Mouse (Mus musculus): Measurements from ENCODE around the gene Mast2. TPM values are rescaled to one million over a fixed set of nuclear protein-coding genes. Genes with fewer than 3 reads are reported as not detected.

Mast2 gene
- polyA plus RNA-seq, 1 experiment, result 224 TPM

GRCm38 (mm10) chr4:116412993-116413392 is 51.0 kb downstream of the Mast2 start:
- Histone ChIP-seq H3K4me3 (ENCODE audit: low read depth, low read length) (no peak overlapping the region), H3K36me3 (ENCODE audit: control insufficient read depth, insufficient read depth, low read length) (0 out of 2 replicates have a peak, but pooled peaks cover 1% of the 10 kb centered on the region), H3K27me3 (ENCODE audit: control insufficient read depth, insufficient read depth, low read length) (no peaks in the 10 kb centered on the region), H3K27ac (ENCODE audit: insufficient read depth, low read depth, low read length) (no peak overlapping the region), H3K4me1 (ENCODE audit: control insufficient read depth, insufficient read depth, insufficient read length, low read length) (peaks cover 4% of the 10 kb centered on the region; the same call in 1 of the 2 replicates)
- TF ChIP-seq CTCF (IDR thresholded peaks at IDR 0.05; ENCODE audit: extremely low read depth, insufficient read length, insufficient replicate concordance, low read depth, low read length) (no peak), POLR2A (IDR thresholded peaks at IDR 0.05; ENCODE audit: low read depth, low read length) (no peak)
- 26% methylated on average over 1 of the region's 1 CpGs for WGBS

GRCm38 (mm10) chr4:116411401-116411800 is 52.6 kb downstream of the Mast2 start:
- TF ChIP-seq POLR2A (IDR thresholded peaks at IDR 0.05; ENCODE audit: low read depth, low read length), result no peak
- Histone ChIP-seq H3K27ac (ENCODE audit: insufficient read depth, low read depth, low read length) (no peak overlapping the region), H3K27me3 (ENCODE audit: control insufficient read depth, insufficient read depth, low read length) (no peaks in the 10 kb centered on the region), H3K4me3 (ENCODE audit: low read depth, low read length) (no peak overlapping the region), H3K36me3 (ENCODE audit: control insufficient read depth, insufficient read depth, low read length) (no peaks in the 10 kb centered on the region), H3K4me1 (ENCODE audit: control insufficient read depth, insufficient read depth, insufficient read length, low read length) (peaks cover 4% of the 10 kb centered on the region; the same call in 1 of the 2 replicates)

- TF ChIP-seq POLR2A (IDR thresholded peaks at IDR 0.05; ENCODE audit: low read depth, low read length) (no peak), CTCF (IDR thresholded peaks at IDR 0.05; ENCODE audit: extremely low read depth, insufficient read length, insufficient replicate concordance, low read depth, low read length) (no peak)
- no peak overlapping the region for H3K27ac ChIP-seq (ENCODE audit: insufficient read depth, low read depth, low read length)
- H3K4me3 ChIP-seq (ENCODE audit: low read depth, low read length), result no peak overlapping the region
- H3K4me1 ChIP-seq (ENCODE audit: control insufficient read depth, insufficient read depth, insufficient read length, low read length), result peaks cover 7% of the 10 kb centered on the region; the same call in 1 of the 2 replicates
- H3K36me3 ChIP-seq (ENCODE audit: control insufficient read depth, insufficient read depth, low read length), result no peaks in the 10 kb centered on the region
- no peaks in the 10 kb centered on the region; the same call in 1 of the 2 replicates for H3K27me3 ChIP-seq (ENCODE audit: control insufficient read depth, insufficient read depth, low read length)
- 73% methylated on average over 2 of the region's 2 CpGs for WGBS
Observed at GRCm38 (mm10) chr4:116406668-116407067, 57.3 kb downstream of the Mast2 start.

- H3K4me1 ChIP-seq (ENCODE audit: control insufficient read depth, insufficient read depth, insufficient read length, low read length), result peaks cover 5% of the 10 kb centered on the region; the same call in 1 of the 2 replicates
- H3K36me3 ChIP-seq (ENCODE audit: control insufficient read depth, insufficient read depth, low read length), result no peaks in the 10 kb centered on the region
- H3K4me3 ChIP-seq (ENCODE audit: low read depth, low read length), result peak overlapping the region; percentile 20; the same call in 1 of the 2 replicates
- TF ChIP-seq CTCF (IDR thresholded peaks at IDR 0.05; ENCODE audit: extremely low read depth, insufficient read length, insufficient replicate concordance, low read depth, low read length) (no peak), POLR2A (IDR thresholded peaks at IDR 0.05; ENCODE audit: low read depth, low read length) (no peak)
- H3K27me3 ChIP-seq (ENCODE audit: control insufficient read depth, insufficient read depth, low read length), result no peaks in the 10 kb centered on the region; the same call in 1 of the 2 replicates
- WGBS, result 26% methylated on average over 8 of the region's 8 CpGs
- no peak overlapping the region for H3K27ac ChIP-seq (ENCODE audit: insufficient read depth, low read depth, low read length)
Observed at GRCm38 (mm10) chr4:116405955-116406351, 58.0 kb downstream of the Mast2 start.

GRCm38 (mm10) chr4:116405276-116405954 is 58.6 kb downstream of the Mast2 start:
- H3K4me1 ChIP-seq (ENCODE audit: control insufficient read depth, insufficient read depth, insufficient read length, low read length), result peaks cover 4% of the 10 kb centered on the region; the same call in 1 of the 2 replicates
- no peak for TF ChIP-seq CTCF (IDR thresholded peaks at IDR 0.05; ENCODE audit: extremely low read depth, insufficient read length, insufficient replicate concordance, low read depth, low read length)
- no peak for TF ChIP-seq POLR2A (IDR thresholded peaks at IDR 0.05; ENCODE audit: low read depth, low read length)
- no peak overlapping the region for H3K27ac ChIP-seq (ENCODE audit: insufficient read depth, low read depth, low read length)
- peak overlapping the region; percentile 20; the same call in 1 of the 2 replicates for H3K4me3 ChIP-seq (ENCODE audit: low read depth, low read length)
- WGBS, result 24% methylated on average over 7 of the region's 7 CpGs
- H3K36me3 ChIP-seq (ENCODE audit: control insufficient read depth, insufficient read depth, low read length), result no peaks in the 10 kb centered on the region
- H3K27me3 ChIP-seq (ENCODE audit: control insufficient read depth, insufficient read depth, low read length), result no peaks in the 10 kb centered on the region; the same call in 1 of the 2 replicates

DNA sequence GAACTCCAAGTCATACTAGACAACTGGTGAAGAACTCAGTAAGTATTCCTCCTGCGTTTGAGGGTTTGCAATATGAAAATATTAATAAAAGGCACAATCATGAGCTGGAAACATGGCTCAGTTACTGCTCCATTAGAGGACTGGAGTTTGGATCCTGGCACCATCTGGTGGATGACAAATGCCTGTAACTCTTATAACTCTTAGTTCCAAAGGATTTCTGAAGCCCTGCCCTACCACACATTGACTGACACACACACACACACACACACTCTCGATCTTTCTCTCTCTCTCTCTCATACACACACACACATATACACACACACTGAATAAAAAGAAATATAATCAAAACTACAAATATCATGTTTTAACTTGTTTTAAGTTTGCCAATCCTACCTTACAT is 60.1 kb downstream of the Mast2 start:
- no peak for TF ChIP-seq CTCF (IDR thresholded peaks at IDR 0.05; ENCODE audit: extremely low read depth, insufficient read length, insufficient replicate concordance, low read depth, low read length)
- TF ChIP-seq POLR2A (IDR thresholded peaks at IDR 0.05; ENCODE audit: low read depth, low read length), result no peak
- no peak overlapping the region for H3K27ac ChIP-seq (ENCODE audit: insufficient read depth, low read depth, low read length)
- H3K36me3 ChIP-seq (ENCODE audit: control insufficient read depth, insufficient read depth, low read length), result no peaks in the 10 kb centered on the region
- WGBS, result 52% methylated on average over 2 of the region's 2 CpGs
- peaks cover 4% of the 10 kb centered on the region; the same call in 1 of the 2 replicates for H3K4me1 ChIP-seq (ENCODE audit: control insufficient read depth, insufficient read depth, insufficient read length, low read length)
- H3K4me3 ChIP-seq (ENCODE audit: low read depth, low read length), result no peak overlapping the region
- H3K27me3 ChIP-seq (ENCODE audit: control insufficient read depth, insufficient read depth, low read length), result no peaks in the 10 kb centered on the region; the same call in 1 of the 2 replicates

DNA sequence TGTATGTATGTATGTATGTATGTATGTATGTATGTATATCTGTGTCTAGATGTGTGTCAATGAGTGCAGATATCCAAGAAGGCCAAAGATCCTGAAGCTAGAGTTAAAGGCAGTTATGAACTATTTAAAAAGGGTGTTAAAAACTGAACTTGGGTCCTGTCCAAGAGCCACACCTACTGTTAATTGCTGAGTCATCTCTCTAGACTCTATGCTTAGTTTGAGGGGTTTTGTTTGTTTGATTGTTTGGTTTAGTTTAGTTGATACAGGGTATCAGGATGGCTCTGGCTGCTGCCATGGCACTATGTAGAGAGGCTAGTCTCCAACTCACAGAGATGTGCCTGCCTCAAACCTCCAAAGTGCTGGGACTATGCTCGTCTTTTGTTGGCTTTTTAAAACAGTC is 61.3 kb downstream of the Mast2 start:
- H3K27me3 ChIP-seq (ENCODE audit: control insufficient read depth, insufficient read depth, low read length), result no peaks in the 10 kb centered on the region; the same call in 1 of the 2 replicates
- WGBS, result 80% methylated on average over 1 of the region's 1 CpGs

More for the DNA sequence above, 61.3 kb downstream of the Mast2 start:
- Histone ChIP-seq H3K4me3 (ENCODE audit: low read depth, low read length) (no peak overlapping the region), H3K36me3 (ENCODE audit: control insufficient read depth, insufficient read depth, low read length) (no peaks in the 10 kb centered on the region), H3K27ac (ENCODE audit: insufficient read depth, low read depth, low read length) (no peak overlapping the region), H3K4me1 (ENCODE audit: control insufficient read depth, insufficient read depth, insufficient read length, low read length) (peaks cover 4% of the 10 kb centered on the region; the same call in 1 of the 2 replicates)
- TF ChIP-seq POLR2A (IDR thresholded peaks at IDR 0.05; ENCODE audit: low read depth, low read length) (no peak), CTCF (IDR thresholded peaks at IDR 0.05; ENCODE audit: extremely low read depth, insufficient read length, insufficient replicate concordance, low read depth, low read length) (no peak)

Data from small intestine, adult 2 months (tissue).